Mouse (Mus musculus) brain, embryonic 14.5 days (tissue): Measurements from ENCODE around the gene Clca1.

Experiments
- CTCF ChIP-seq: fragments of 200-500 bp; IDR thresholded peaks from 2 replicates; pipeline ENCODE4 v1.5.1; 2012; ENCODE audit warnings: inconsistent platforms, mild to moderate bottlenecking, moderate library complexity, borderline replicate concordance; ENCODE audit not compliant: insufficient read depth, insufficient read length; ENCODE audit errors: extremely low read depth
- POLR2A ChIP-seq: fragments of 200-500 bp; IDR thresholded peaks from 2 replicates; pipeline ENCODE4 v1.6.1; 2012; ENCODE audit warnings: mild to moderate bottlenecking, inconsistent platforms, borderline replicate concordance; ENCODE audit not compliant: poor library complexity, insufficient read depth, insufficient read length, severe bottlenecking; ENCODE audit errors: extremely low read depth

DNA sequence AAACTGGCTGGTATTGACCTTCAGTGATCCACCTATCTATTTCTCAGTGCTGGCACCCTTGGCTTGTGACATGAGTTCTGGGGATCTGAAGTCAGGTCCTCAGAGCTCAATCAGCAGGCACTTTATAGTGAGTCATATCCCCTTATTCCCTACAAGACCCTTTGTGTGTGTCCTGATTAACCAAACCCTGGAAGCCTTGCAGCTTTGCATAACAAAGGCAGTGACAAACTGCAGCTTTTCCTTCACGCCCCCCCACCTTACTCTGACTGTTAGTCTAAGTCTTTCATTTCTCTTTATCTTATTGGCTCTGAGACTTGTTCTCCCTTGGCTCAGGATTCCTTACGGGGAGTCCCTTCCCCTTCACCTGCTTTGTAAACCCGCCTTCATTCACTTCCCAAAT is 14.8 kb downstream of the Clca1 start:
- TF ChIP-seq CTCF (no peak), POLR2A (no peak)
